Mouse (Mus musculus) ES-Bruce4 (cell line): ENCODE measurements around the gene Nrm. TPM values are rescaled to one million over a fixed set of nuclear protein-coding genes. Genes with fewer than 3 reads are reported as not detected.
A peak's percentile ranks its signal among the peaks of the same experiment; 100 is the strongest.

Source experiments
- H3K27ac ChIP-seq: 2 replicates; pipeline ENCODE4 v1.5.1; 2012; ENCODE audit warnings: low read length, inconsistent platforms; ENCODE audit not compliant: insufficient read depth
- H3K27me3 ChIP-seq: 2 replicates; pipeline ENCODE4 v1.6.1; 2012; ENCODE audit warnings: mild to moderate bottlenecking, low read length, inconsistent platforms; ENCODE audit not compliant: control insufficient read depth, poor library complexity, insufficient read depth, severe bottlenecking
- H3K36me3 ChIP-seq: 2 replicates; pipeline ENCODE4 v1.6.1; 2012; ENCODE audit warnings: inconsistent platforms, mild to moderate bottlenecking, low read length, moderate library complexity; ENCODE audit not compliant: control insufficient read depth, poor library complexity, insufficient read depth, severe bottlenecking
- H3K4me1 ChIP-seq: one replicate; pipeline ENCODE4 v1.8.1; 2011; ENCODE audit warnings: low read length; ENCODE audit not compliant: control insufficient read depth, insufficient read depth
- H3K4me3 ChIP-seq: 2 replicates; pipeline ENCODE4 v1.5.1; 2011; ENCODE audit warnings: low read depth, mild to moderate bottlenecking, low read length
- H3K9ac ChIP-seq: 2 replicates; pipeline ENCODE4 v1.6.1; 2012; ENCODE audit warnings: low read depth, mild to moderate bottlenecking, inconsistent platforms; ENCODE audit not compliant: poor library complexity, severe bottlenecking
- H3K9me3 ChIP-seq: replicated peaks from 2 replicates; pipeline ENCODE4 v1.6.1; 2012; ENCODE audit warnings: mild to moderate bottlenecking, low read length, inconsistent platforms; ENCODE audit not compliant: control insufficient read depth, poor library complexity, insufficient read depth, severe bottlenecking
- CTCF ChIP-seq: IDR thresholded peaks from one replicate; pipeline ENCODE4 v1.8.1; 2011; ENCODE audit warnings: low read depth, low read length
- EP300 ChIP-seq: IDR thresholded peaks from 2 replicates; pipeline ENCODE4 v1.6.1; 2011; ENCODE audit warnings: low read depth, low read length; ENCODE audit not compliant: insufficient read depth
- POLR2A ChIP-seq: IDR thresholded peaks from one replicate; pipeline ENCODE4 v1.8.1; 2011; ENCODE audit warnings: low read length; ENCODE audit not compliant: insufficient read depth
- polyA plus RNA-seq: library from polyadenylated mRNA; stranded (reverse); fragments of >200 nt; gene quantifications from 2 replicates; pipeline ENCODE4 v1.2.4, GENCODE M21; 2011; ENCODE audit warnings: low read depth; ENCODE audit not compliant: missing spikeins, insufficient read depth, insufficient read length

The Nrm gene
- 32.9 and 35.3 TPM in 2 replicates for polyA plus RNA-seq

DNA sequence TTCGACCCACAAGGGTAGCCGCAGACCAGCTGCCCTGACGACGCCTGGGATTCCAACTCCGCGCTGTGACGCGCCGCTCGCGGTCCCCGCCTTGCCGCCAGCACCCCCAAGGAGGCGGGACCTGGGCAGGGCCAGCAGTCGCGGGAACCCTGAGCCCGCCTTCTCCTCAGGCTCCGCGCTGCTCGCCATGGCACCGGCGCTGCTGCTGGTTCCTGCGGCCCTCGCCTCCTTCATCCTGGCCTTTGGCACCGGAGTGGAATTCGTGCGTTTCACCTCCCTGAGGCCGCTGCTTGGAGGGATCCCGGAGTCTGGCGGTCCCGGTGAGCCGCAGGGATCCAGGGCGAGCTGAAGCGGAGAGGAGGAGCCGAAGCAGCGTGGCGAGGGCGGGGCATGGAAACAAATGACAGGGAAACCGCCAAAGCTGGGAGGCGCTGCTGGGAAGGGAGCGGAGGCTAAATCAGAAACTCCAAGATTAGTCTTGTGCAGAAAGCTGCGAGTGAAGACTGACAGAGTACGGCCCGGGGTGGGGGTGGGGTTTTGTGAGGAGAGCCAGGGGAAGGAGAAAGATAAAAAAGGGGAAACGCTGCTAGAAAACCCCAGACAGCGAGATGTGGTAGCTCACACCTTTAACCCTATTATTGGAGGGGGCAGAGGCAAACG, at the start of gene Nrm:
Nrm (plus strand) TSS at position 121 of the 660 bp plus-strand sequence.
- TF ChIP-seq CTCF (peak; percentile 35), POLR2A (peak; percentile 53), EP300 (0 out of 2 replicates have a peak, but pooled peaks have one; percentile 8)
- H3K36me3 ChIP-seq: peaks cover 25% of the 10 kb centered on the region
- no peaks in the 10 kb centered on the region for H3K27me3 ChIP-seq
- no peaks in the 10 kb centered on the region for H3K9me3 ChIP-seq
- H3K9ac ChIP-seq: peak within 1 kb of the TSS; percentile 46
- H3K27ac ChIP-seq: peak within 1 kb of the TSS; percentile 64
- peaks cover 5% of the 10 kb centered on the region for H3K4me1 ChIP-seq
- peak within 1 kb of the TSS; percentile 84 for H3K4me3 ChIP-seq

DNA sequence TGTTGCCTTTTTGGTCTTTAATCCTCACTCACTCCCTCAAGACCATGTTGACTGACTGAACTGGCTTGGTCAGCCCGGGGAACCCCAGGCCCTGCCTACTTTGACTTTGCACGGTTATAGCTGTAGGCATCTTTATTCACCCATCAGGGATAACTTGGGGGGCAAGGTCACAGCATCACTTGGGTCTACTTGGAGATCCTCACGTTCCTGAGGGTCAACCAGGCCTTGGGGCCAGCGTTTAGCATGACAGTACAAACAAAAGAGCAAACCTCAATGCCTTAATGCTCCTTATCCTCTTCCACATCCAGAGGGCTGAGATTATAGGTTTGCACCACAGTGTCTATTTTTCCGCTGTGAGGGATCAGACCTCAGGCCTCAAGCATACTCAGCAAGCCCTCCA, 48.8 kb upstream of the Nrm start:
- Histone ChIP-seq H3K36me3 (no peaks in the 10 kb centered on the region), H3K4me3 (no peak overlapping the region), H3K27me3 (no peaks in the 10 kb centered on the region), H3K27ac (peak overlapping the region; percentile 22; the same call in 1 of the 2 replicates), H3K9me3 (no peaks in the 10 kb centered on the region), H3K9ac (no peak overlapping the region), H3K4me1 (peaks cover 14% of the 10 kb centered on the region)
- TF ChIP-seq CTCF (no peak), EP300 (peak; percentile 97), POLR2A (no peak)

DNA sequence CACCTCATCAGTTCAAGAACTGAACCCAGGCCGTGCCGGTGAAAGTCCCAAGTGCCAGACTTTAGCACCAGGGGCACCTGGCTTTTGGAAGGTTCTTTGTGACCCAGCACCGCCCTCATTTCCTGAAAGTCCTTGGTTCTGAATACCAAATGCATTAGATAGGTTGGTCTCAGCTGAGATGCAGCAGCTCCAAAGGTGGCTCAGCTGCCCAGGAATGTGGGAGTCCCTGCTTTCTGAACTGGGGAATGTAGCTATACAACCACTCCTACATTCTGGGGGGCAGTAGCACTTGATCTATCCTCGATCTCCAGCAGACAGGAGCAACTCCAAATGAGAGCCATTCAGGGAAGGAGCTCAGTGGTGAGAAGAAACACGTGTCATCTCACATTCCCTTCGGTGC, 48.4 kb upstream of the Nrm start:
- Histone ChIP-seq H3K4me3 (no peak overlapping the region), H3K27ac (peak overlapping the region; percentile 22), H3K9ac (no peak overlapping the region), H3K9me3 (no peaks in the 10 kb centered on the region), H3K27me3 (no peaks in the 10 kb centered on the region), H3K36me3 (no peaks in the 10 kb centered on the region), H3K4me1 (peaks cover 14% of the 10 kb centered on the region)
- TF ChIP-seq POLR2A (no peak), EP300 (no peak), CTCF (no peak)

DNA sequence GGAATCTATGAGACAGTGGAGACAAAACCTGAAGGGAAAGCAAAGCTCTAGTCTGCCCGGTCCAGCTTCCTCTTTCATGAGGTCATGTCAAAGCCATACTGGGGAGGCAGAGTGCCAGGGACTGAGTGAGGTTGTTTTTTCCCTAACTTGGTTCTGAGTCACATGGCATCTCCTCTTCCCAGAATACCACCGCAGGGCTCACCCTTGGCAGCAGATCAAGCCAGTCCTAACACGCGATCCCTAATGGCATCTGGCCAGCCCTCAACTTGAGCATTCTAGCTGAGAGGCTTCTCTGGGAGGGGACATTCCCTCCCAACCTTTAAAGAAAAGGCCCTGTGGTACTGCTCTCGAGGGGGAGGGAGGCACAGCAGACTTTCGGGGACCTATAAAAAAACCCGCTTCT, 47.9 kb upstream of the Nrm start:
- no peak overlapping the region for H3K4me3 ChIP-seq
- H3K36me3 ChIP-seq: no peaks in the 10 kb centered on the region
- no peaks in the 10 kb centered on the region for H3K9me3 ChIP-seq
- peak overlapping the region; percentile 22; the same call in 1 of the 2 replicates for H3K27ac ChIP-seq
- TF ChIP-seq POLR2A (no peak), EP300 (no peak), CTCF (no peak)
- H3K4me1 ChIP-seq: peaks cover 14% of the 10 kb centered on the region
- no peak overlapping the region for H3K9ac ChIP-seq
- no peaks in the 10 kb centered on the region for H3K27me3 ChIP-seq

DNA sequence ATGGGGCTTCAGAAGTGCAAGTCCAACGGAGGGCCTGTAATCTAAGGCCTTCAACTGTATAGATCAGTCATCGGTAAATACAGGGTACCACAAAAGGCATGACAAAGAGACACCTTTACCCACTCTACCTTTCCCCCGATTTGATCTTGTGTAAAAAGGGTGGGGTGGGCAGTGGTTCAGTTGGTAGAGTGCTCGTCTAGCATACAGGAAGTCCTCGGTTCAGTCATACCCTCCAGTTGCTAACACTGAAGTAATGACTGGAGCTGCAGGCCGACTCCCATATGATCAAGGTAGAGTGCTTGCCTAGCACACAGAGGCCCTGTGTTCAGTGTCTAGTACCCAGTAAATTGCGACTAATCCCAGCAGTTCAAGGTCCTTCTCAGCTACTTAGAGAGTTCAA, 47.5 kb upstream of the Nrm start:
- Histone ChIP-seq H3K27ac (no peak overlapping the region), H3K9ac (no peak overlapping the region), H3K27me3 (no peaks in the 10 kb centered on the region), H3K4me3 (no peak overlapping the region), H3K4me1 (peaks cover 14% of the 10 kb centered on the region), H3K36me3 (no peaks in the 10 kb centered on the region), H3K9me3 (no peaks in the 10 kb centered on the region)
- no peak for TF ChIP-seq EP300
- no peak for TF ChIP-seq POLR2A
- no peak for TF ChIP-seq CTCF

DNA sequence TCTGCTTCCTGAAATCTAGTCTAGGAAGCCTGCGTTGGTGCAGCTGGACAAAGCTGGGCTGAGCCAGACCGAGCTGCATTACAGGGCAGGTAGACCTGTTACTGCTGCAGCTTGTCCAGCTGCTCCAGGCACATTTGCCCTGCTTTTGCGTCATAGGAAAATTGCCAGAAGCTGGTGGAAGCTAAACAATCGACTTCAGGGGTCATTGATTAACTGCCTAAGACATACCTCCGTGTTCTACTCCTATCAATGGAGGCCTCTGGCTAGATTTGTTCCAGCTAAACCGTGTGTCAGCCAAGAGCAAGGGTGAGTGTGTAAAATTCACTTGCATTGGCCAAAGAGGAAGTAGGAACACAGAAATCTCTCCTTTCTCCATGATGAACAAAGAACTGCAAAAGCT, 46.4 kb upstream of the Nrm start:
- no peak overlapping the region for H3K9ac ChIP-seq
- H3K27me3 ChIP-seq: no peaks in the 10 kb centered on the region
- no peaks in the 10 kb centered on the region for H3K36me3 ChIP-seq
- TF ChIP-seq EP300 (no peak), CTCF (no peak), POLR2A (no peak)
- H3K9me3 ChIP-seq: no peaks in the 10 kb centered on the region
- H3K4me1 ChIP-seq: peaks cover 13% of the 10 kb centered on the region
- H3K4me3 ChIP-seq: no peak overlapping the region
- no peak overlapping the region for H3K27ac ChIP-seq
